Mouse (Mus musculus) kidney, adult 18-20 months (tissue): ENCODE results near the gene Robo1.

Source experiments
- DNase-seq: peaks from one replicate; pipeline ENCODE4 v3.0.0; 2021

The Robo1 gene

DNA sequence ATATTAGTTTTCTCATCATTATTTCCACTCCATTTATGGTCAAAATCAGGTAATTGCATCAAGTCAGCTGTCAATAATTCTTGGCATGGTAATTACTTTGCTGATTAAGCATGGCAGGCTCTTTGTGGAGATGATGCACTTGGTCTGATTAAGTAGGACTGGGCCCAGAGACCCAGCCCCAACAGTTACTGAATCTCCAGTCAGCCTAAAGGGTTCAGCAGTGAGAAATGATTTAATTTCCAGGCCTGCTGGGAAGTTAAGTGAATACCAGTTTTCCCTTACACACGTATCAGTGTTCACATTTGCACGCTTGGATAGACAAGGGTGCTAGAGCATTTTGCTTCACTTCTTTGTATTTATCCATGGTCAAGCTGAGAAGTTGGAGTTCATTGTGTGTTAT, 526.2 kb downstream of the Robo1 start:
- DNase-seq = no peak

DNA sequence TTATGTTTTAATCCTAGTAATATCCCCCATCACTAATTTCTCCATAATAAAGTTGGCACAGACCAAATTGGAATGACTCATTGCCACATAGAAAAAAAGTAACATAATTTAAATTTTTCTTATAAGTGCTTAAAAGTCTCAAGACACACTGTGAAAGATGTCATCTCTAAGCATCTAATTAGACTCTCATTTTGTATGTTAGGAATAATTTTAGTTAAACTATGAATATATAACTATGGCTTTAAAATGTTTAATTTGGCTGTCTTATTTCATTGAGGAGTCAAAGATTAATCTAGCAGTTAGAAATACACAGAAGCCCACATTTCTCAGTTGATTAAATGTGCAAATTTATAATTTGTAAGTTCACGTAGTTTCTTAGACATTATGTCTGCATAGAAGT, 530.9 kb downstream of the Robo1 start:
- DNase-seq = no peak

DNA sequence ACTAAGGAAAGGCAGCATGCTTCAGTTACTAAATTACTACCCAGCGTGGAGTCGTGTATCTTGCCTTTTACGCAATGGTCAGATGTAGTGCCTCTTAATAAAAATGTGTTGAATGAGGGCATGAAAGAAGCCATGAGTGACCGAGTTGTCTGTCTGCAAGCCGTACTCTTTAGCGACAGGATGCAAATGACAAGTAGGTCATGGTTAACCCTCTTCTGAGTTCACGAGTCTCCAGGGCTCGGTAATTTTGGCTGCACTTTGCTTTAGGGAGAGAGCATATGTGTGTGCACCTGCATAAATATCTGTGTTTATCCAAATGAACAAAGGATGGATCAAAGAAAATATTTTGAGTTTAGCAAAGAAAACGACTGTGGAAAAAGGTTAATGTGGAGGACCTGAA, 533.0 kb downstream of the Robo1 start:
- DNase-seq = no peak

DNA sequence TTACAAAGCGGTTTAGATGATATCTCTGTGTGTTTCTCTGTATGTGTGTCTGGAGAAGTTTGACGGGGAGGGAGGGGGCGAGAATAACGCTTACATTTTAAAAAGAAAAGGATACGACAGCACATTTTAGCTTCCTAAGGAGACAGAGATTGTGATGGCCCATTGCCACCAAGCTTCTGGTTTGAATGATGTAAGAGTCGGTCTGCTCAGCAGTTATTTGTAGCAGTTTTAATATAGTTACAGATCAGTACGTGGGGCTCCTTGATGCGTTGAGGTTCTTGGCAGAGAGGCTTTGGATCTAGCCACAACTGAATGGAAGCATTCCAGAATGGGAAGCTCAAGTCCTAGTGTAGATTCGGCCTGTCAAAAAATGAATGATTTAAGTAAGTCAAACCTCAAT, 546.0 kb downstream of the Robo1 start:
- DNase-seq = no peak

DNA sequence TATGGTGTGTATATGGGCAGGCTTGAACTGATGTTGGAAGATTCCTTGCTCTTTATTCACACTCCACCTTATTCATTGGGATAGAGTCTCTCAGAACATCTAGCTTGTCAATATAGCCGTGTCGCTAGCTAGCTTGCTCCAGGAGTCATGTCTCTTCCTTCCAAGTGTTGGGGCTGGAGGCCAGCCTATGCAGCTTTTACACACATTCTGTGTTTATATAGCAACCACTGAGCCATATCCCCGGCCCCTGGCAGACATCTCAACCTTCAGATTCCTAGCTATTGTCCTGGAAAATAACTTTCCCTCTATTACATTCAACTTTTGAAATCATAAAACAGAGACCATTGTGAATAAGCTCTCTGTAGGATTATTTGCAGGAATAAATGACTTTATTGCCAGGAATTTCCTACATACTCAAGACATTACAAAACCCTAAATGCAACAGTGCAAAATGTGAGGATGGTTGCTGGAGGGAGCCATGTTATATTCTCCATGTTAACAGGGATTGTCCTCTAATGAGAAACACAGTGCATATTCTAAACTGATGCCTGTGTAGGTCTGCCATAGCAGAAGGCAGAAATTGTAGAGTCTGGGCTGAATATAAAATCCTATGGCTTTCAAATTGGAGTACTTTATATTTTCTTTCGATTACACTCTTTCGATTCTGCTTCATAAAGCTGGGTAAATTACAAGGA, 546.9 kb downstream of the Robo1 start:
- DNase-seq = no peak

DNA sequence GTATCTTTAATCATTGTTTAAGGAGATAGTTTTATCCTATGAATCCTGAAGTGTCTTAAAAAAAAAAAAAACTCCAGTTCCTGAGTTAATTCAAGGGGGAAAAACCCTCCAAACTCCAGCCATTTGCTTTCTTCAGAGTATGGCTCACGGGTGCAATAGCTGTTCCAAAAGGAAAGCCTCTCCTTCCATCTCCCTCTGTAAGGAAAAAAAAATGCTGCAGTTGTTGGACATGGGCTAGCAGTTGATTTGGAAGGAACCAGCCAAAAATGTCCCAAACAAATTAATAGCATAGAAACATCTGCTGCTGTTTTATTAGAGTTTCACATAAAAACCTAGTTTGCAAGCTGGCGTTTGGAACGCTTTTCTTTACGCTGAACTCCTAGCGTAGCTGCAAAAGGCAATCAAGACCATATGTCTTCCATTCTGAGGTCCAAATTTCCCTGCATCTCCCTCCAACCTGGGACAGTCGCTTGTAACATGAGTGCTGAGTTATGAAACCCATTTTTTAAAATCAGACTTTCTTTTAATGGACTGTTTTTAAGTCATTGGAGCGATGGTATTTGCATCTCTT, 553.7 kb downstream of the Robo1 start:
- DNase-seq = no peak

DNA sequence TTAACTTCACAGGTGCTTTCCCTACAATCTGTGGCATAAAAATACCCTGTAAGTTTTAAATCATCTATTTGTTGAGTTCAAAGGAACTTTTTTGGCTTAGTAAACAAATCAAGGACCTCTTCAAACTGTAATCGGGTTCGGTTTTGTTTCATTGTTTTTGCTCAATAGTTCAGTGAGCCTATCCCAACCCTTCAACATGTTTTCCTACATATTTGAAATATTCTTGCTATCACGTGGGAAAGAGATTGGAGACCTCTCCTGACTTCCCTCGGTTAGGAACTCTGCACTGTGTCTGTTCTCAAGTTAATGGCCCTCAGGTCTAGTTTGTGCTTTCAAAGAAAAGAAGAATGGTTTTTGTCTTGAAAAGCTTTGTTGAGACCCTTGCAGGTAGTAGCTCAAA, 557.9 kb downstream of the Robo1 start:
- DNase-seq = no peak

DNA sequence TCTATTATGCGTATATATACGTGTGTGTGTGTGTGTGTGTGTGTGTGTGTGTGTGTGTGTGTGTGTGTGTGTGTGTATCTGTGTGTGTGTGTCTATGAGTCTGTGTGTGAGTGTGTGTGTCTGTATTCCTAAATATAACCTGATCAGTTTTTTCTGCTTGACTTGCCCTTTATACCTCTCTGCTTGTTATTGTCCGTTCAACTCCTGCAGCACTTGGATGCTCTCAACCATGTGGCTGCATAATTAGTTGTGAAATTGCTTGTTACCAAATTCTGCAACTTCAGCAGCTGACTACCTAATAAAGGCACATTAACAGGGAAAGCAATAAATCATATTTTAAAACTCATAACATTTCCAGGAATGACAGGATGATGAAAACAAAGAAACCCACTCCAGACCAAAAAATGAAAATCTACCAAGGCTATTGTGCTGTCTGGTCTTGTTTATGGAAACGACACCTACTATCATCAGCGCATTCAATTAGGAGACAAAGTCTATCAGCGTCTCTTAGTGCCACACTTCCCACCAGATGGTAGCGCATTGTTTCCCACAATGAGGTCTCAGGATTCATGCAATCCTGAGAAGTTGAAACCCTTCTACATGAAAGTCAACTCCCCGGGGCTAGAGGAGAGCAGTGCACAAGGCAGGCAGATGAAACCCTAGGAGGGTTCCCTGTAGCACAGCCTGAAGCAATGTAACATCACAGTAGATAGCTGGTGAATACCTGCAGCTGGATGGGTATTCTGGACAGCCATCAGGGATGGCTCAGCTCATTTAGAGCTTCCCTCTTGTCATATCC, 567.0 kb downstream of the Robo1 start:
- no peak for DNase-seq

DNA sequence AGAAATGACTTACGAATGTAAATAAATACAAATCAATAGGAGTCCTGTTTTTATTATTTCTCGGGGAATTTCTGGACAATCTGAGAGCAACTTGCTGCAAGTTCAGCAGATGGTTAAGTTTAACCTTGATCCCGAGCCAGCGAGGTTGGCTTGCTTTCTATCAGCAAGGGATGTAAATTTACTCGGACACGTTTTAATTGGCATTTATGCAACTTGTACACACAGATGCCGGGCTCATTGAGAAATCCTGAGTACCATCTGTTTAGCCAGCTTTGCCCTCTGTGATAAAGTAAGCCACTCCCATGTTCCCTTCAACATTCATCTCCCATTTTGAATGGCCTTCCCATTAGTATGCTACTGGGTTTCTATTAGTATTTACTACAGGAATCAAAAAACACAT, 580.0 kb downstream of the Robo1 start:
- DNase-seq = no peak

DNA sequence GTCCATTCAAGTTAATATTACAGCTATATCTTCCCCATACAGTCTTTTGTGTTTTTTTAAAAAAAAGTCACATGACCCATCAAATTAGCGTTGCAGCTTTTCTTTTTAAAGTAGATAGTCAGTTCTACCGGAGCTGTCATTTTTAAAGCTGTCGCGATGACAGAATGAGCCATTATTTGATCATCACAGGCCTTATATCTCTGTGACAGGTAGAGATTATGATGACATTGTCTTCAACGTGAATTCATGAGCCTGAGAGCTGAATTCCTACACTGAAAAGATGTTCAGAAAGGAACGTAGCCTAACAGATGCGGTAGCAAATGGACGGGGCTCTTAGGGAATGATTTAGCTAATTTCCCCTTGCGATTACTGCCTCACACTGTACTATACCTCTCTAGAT, 581.3 kb downstream of the Robo1 start:
- no peak for DNase-seq

DNA sequence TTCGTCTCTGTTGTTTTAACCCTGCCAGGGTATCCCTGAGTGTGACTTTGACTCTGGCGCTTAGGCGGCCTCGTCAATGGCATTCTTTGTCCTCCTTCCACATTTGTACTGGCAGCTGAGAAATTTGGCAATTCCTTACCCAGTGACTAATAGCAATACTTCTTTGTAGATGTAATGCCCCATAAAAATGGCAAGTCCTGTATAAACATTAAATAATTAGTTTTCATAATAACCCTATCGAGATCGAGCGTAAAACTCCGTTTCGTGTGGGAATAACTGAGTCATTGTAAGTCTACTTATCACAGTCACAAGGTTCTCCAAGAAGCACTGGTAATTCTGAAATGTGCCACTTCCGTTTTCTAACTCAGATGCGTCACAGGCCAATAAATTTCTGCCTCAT, 589.0 kb downstream of the Robo1 start:
- no peak for DNase-seq

DNA sequence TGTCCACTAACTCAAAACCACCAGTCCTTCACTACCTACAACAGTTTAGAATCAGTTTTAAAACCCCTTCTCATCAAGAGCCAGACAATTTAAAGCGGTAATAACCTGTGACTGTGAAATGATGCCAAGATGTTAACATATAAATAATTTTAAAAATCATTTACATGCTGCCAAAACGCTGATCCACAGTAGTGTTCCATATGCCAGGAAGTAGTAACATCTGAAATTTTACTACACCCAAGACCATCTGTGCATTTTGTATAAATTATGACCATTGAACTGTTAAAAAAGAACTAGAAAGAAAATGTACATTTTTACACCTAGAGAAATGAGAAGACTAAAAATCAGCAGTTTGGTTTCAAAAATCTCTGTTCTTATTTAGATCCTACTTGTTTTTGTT, 600.8 kb downstream of the Robo1 start:
- no peak for DNase-seq

DNA sequence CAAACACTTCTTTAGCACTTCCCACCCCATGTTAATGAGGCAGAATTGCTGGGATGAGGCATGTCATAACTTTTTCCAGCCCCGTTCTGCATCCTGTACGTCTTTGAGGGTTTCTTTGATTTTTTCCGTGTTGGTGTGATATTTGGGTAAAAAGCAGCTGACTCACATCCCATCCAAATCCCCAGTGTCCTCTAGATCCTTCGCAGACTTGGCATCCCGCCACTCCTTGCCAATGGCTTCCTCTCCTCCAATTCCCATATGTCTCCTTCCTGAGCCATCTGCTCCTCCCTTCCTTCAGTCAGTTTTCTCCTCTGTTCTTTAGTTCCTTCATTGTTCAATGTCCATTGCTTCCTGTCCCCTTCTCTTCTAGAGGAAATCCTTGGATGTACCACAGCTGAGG, 605.0 kb downstream of the Robo1 start:
- DNase-seq = no peak

DNA sequence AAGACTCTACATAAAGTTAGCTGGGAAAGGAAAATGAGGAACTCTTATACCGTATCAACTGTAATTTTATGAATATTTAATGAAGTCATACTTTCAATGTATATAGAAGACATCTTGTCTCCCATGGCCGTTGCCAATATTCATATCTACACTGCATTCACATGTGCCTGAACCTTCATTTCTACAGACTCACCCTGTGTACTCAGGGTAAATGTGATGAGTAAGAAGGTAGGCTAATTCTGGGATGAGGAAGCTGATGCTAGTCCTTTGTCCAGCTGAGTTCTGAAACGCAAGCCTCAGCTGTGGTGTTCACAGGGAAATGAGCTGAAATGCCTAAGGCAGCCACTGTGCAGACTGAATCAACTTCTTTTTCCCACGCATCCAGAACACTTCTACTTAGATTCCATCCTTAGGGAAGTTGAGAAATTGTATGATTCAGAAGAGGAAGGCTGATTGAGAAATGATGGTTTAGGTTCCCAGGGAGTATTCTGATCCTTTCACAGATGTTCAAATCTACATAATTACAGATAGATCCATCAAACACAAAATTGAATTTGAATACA, 606.0 kb downstream of the Robo1 start:
- DNase-seq = no peak

DNA sequence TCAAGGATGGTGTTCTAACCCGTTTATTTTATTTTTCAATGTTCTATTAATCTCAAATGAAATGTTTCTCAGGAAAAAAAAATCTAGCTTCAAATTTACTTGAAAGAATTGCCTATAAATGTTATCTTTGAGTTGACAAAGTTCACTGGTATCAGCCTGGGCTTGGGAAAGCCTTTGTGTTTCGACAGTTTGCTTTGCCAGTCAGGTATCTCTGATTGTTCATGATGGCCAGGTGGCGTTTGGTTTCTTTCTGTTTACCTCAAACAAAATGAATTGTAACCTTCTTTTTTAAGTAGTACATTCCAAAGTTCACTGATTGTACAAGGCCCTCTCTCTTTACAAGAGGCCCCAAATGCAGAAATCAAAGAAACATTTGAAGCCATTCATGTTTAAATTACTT, 611.9 kb downstream of the Robo1 start:
- DNase-seq = no peak

DNA sequence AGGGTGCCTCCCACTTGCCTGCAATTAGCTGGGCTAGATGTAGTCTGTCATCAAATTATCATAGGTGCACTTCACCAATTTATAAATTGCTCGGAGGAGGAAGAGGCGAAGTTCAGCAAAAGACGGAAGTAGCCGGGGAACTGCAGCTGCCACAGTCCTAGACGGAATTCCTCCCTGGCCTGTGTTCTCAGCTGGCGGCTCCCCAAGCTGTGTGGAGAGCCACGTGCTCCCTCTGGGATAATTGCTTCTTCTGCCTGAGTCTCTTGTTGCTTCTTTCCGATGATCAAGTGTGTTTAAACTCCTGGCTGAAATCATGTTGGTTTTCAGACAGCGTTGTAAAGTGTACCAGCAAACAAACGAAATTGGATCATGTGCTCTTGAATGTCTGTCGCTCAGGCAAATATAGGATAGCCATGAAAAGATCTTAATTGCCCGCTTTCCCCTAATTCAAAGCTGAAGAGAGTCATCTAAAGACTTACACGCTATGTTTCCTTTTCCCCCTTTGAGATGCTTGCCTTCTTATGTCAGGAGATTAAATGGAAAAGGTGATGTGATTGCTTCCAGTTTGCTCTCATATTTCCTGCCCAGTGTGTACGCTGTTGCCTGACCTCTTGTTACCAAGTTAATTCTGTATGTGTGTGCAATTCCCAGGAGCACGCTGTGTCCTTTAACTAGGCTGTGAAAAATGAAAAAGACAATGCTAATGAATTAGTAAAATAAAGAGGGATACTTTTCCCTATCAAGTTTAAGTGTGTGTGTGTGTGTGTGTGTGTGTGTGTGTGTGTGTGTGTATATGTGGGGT, 616.5 kb downstream of the Robo1 start:
- DNase-seq = peak; percentile 50

DNA sequence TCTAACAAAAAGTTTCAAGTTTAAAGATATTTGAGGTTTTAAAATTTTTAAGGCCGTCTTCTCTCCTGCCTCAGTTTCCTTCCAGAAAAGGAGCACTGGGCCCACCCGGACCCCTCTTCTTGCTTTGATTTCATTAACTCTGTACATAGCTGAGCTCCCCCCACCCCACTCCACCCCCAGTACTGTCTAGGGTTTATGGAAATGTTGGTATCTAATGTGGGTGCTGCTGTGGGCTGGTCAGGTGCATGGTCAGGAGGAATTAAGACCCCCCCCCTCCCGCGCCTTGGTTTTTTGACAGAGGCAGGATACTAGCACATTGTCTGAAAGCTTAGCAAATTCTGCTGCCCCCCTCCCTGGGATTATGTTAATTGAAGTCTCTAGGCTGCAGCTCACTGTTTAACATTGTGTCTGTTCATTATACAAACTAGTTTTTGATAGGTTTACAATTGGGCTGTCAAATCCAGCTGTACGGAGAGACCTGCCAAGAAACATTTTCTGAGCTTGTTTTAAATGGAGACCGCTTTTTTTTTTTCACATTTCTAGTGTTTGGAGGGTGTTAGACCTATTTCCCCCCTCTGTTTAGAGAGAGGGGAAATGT, 620.5 kb downstream of the Robo1 start:
- no peak for DNase-seq

DNA sequence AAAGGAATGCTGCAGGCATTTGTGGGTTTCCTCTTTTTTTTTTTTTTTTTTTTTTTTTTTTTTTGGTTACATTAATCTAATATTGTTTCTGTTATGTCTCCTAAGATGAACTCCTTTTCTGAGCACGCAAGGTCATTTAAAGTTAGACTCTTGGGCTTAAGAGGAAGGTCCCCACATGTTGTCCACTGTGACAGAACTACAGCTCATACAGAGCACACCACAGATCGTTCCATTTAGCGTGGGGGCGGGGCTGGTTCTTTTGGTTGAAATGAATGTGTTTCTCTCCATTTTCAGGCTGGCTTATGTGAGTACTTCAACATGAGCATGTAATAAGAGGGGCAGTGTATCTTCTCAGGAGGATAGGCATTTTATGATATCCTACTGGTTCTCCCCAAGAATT, 622.8 kb downstream of the Robo1 start:
- DNase-seq = no peak

DNA sequence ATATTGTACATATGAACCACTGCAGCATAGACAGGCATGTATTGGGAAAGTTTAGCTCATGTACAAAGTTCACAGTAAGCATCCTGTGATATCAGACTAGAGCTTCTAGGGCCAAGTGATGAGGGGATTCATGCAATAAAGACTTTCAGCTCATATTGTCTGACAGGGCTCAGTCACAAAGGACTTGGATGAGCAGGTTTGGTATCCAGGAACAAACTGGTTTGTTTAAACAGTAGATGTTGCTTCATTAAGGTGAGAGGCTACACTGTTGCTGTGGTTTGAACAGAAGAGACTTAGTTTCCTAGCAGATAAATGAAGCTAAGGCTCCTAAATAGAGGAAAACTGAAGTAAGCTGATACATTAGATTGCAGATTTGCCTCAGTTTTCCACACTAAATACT, 626.8 kb downstream of the Robo1 start:
- no peak for DNase-seq

DNA sequence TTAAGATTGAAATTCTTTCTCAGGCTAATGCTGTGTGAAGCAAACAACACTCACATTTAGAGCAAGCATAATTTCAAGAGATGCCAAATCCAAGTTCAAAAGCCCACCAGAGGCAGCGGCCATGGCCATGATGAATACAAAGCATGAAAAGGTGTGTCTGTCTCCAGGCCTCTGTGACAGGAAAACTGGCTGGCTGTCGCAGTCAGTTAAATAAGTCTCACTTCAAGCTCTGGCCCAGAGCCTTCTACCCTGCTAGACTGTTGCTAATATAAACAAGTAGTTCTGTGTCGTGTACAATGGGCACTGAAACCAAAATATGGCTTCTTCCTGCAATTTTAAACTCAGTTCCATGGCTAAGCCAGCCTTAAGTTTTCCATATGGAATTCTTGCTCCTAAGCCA, 629.1 kb downstream of the Robo1 start:
- no peak for DNase-seq

DNA sequence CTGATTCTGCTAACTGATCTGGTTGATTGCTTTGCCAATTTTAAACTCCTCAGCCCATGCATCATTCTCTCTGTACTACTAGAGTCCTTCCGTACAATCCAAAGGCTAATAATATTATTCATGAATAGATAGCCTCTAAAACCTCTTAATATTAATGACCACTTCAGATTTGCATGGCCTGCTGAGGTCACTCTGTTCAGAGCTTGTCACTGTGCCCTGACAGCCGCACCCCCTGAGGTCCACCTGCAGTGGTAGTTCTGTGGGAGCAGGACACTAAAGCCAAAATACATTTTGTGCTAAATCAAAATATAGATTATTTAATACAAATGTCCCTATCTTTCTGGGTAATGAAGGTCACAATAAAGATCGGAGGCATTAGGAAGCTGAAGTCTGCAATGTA, 631.8 kb downstream of the Robo1 start:
- no peak for DNase-seq

DNA sequence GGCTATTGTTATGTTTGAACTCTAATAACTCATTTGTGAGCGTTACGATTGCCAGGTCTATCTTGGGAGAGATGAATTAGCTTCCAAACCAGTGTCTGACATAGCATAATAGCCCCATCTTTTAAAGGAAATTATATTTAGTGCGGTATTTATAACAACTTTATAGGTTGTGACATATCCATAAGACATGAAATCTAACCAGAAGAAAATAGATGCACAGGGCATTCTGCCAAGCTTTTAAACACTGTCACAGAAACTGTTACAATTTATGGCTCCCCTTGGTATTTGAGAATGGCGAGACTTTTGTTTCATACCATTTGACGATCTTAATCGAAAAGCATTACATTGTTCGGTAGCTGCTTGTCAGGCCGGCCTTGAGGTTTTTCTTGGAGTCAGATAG, 632.7 kb downstream of the Robo1 start:
- no peak for DNase-seq

DNA sequence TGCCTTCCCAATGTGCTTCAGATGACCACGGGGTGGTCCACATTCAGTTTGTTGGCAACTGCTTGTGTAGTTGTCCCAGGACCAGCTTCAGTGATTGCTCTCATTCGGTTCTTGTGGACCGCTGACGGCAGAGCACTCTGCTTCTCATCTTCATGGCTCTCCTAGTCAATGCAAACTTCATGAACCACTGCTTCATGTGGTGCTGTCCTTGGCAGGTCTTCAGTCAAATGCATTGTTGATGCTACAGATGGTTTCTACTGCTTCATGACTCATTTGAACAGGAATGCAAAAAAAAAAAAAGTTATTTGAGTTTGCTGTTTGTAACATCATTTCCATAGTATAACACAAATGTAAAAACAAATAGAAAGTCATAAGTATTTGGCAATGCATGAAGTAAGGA, 636.3 kb downstream of the Robo1 start:
- DNase-seq = no peak
